Mouse (Mus musculus) lung, adult 18-20 months (tissue): Measurements from ENCODE around the gene Hacl1.

Experiments used
- DNase-seq, 2 experiments: peaks; one replicate each; pipeline ENCODE4 v3.0.0; 2022; ENCODE audit warnings: mixed read lengths in 2 of 2

The Hacl1 gene

DNA sequence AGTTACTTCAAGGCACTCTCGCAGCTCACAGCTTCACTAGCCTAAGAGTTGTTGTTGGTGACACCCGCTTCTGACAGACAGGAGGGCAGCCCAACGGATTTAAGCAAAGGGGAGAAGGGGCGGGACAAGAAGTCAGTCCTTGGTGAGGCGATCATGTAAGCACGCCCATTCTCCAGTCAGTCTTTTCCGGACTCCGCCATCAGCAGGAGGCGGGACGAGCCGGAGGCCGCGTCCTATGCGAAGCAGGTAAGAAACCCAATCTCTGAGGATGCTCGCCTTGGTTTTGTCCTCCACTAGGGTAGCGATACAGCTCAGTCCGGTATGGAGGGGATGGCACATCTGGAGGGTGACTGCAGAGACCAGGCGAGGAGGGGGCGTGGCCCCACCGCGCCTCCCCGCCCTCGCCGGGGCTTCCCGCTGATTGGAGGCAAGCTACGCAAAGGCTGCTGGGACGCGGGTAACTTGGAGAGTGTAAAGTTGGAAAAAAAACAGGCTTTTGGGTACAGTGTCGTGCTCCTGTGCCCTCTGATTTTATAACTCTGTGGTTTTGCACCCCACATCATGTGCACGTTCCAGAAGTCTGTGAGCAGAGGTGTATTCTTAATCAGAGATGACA, at the start of gene Hacl1, which contains the start of gene Btd:
Hacl1 (minus strand) TSS at position 397 of the 616 bp plus-strand sequence.
Btd (plus strand) TSS at position 139 of the 616 bp plus-strand sequence.
- DNase-seq: peak; percentile 93 to 95

DNA sequence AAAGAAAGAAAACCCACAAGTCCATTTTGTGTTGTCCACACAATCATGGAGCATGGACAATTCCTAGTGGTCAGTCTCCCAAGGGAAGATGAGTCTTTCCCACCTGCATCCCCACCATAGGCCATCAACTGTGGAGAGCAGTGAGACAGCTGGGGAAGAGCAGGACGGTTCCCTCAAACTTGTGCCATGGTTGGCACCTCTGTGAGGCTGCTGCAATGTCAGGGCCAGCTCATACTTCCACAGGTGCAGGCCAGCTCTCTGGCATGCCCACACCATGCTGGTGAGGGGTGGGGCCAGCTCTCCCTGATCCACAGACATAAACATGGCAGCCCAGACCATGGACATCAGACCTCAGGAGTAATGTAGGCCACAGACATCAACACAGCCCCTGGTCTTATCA, 45.1 kb upstream of the Hacl1 start:
- DNase-seq: no peak

DNA sequence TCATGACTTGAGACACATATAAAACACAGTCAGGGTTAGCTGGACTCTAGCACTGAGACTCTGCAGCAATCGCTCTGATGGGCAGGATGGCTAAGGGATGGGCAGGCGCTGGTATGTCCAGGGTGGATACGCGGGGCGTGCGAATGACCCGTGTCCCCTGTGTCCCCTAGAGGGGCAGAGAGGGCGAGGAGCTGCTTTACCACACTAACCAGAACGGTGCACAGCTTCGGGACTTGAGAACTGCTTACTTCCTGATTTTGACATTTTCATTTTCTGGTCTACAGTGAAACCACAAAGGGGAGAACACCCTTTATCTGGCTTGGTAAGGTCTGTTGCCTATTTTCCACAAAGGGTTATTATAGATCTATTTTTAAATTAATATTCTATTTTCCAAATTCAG, 44.6 kb upstream of the Hacl1 start:
- DNase-seq: no peak

- no peak for DNase-seq
Observed at GRCm38 (mm10) chr14:31684343-31685040, 43.4 kb upstream of the Hacl1 start.

DNA sequence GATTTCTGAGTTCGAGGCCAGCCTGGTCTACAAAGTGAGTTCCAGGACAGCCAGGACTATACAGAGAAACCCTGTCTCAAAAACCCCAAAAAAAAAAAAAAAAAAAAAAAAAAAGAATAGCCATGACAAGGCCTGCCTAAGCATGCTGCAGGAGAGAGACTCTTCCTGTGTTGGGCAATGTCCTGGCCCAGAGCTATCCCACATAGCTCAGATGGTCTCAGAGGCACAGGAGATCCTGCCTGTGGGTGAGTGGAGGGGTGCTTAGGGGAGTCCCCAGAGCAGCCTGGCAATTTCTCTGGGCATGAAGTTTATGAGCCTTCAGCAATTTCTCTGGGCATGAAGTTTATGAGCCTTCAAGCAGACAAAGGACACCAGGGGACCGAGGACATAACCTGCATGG, 42.5 kb upstream of the Hacl1 start:
- DNase-seq: no peak

- DNase-seq: no peak
Observed at GRCm38 (mm10) chr14:31681931-31682555, 41.0 kb upstream of the Hacl1 start.

GRCm38 (mm10) chr14:31681291-31681690, 40.2 kb upstream of the Hacl1 start:
- DNase-seq: no peak

DNA sequence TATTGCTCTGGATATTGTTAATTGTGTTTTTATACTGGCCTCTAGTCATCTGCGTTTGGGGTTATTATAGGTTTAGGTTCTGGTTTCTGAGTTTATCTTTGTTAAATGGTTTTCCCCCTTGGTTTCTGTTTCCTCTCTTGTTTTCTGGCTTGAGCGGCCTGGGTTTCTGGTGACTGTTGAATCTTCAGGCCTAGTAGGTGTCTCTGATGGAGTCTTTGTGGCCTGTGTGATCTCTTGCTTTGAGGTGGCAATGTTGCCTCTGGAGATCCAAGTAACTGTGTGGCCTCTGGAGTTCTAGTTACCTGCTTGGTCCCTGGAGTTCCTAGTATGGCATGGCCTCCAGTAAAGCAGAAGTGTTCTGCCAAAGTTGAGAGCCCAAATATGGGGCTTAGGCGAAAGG, 39.6 kb upstream of the Hacl1 start:
- DNase-seq: no peak

GRCm38 (mm10) chr14:31671635-31672320, 30.7 kb upstream of the Hacl1 start:
- no peak for DNase-seq

DNA sequence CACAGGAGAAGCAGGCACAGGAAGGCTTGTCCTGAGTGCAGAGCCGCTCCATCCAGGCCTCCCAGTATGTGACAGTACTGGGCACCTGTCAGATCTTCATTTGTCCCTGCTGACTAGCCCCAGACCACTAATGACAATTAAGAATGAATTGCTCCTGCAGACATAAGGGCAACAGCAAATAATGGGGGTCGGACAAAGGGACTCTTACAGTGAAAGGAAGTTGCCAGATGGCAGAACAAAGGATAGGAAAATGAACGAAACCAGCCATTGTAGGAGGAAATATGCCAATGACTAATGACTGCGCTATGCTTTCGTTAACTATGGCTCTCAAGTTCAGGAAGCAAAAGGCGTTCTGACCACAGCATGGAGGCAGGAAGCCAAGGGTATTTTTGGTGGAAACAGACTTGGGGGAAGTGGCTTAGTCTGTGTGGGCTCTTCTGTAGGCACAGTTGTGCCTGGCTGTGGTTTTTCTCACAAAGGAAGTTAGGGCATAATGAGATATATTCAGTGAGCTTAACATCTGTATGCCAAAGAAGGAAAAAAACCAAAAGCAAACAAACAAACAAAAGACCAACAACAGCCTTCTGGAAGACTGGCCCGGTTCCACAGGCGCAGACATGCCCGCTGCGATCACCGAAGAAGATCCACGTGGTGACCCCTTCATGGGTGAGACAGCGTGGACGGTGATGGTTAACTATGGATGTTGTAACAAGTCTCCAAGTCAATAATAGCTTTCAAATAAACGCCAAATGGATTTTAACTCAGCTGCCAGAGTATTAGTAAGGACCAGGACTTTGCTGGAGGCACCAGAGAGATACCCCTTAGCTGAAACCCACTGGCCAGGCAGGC, 28.8 kb upstream of the Hacl1 start:
- peak; percentile 72 to 75 for DNase-seq

GRCm38 (mm10) chr14:31669161-31669611, 28.1 kb upstream of the Hacl1 start:
- DNase-seq: peak; percentile 71 to 83

- no peak for DNase-seq
Observed at GRCm38 (mm10) chr14:31668326-31668725, 27.2 kb upstream of the Hacl1 start.

DNA sequence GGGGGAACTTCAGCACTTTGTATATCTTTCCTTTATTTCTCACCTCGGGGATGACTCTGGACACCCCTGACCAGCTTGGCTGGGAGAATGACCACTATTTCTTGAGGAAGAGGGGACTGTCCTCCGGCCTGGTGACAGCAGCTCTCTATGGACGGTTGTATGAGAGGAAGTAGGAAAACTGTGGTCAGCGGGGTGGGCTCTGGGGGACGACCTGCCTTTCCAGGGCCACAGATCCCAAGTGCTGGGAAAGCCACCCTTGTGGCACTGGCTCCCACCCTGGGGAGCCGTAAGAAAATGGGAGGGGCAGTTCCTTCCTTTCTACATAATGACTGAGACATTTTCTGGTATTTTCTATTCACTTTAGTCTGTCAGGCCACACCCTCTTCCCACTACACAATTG, 26.7 kb upstream of the Hacl1 start:
- DNase-seq: no peak

- DNase-seq: no peak
Observed at GRCm38 (mm10) chr14:31666931-31667705, 26.0 kb upstream of the Hacl1 start.

- no peak for DNase-seq
Observed at GRCm38 (mm10) chr14:31665566-31665940, 24.5 kb upstream of the Hacl1 start.

DNA sequence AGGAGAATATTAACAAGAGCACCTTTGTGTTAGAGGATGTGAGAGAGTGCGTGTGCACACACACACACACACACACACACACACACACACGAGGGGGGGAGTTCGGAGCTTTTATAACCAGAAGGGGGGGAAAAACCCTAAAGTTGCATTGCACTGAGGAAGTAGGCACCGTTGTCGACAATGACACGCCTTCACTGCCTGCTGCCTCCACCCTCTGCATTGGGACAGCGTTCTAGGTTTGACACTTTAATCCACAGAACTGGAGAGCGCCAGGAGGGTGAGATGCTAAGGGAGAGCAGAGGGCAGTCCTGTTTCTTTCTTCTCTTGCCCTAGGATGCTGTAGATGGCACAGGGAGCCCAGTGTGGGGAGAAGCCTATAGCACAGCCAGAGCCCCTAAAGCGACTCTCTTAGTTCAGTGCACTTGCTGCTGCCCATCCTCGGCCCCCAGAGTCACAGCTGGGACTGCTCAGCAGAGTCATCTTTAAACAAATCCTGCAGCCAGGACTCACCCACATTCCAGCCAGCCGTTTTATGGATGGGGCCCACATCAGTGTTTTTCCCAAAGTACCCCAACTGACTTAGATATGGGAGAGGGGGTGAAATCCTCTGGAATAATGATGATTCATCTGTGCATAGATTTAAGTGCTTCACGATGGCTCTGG, 23.9 kb upstream of the Hacl1 start:
- DNase-seq: no peak

GRCm38 (mm10) chr14:31664100-31664902, 23.2 kb upstream of the Hacl1 start:
- no peak for DNase-seq

GRCm38 (mm10) chr14:31663376-31664099, 22.5 kb upstream of the Hacl1 start:
- no peak for DNase-seq

GRCm38 (mm10) chr14:31662555-31663211, 21.6 kb upstream of the Hacl1 start:
- peak; percentile 76 to 77 for DNase-seq
